In the genomic region with DNA sequence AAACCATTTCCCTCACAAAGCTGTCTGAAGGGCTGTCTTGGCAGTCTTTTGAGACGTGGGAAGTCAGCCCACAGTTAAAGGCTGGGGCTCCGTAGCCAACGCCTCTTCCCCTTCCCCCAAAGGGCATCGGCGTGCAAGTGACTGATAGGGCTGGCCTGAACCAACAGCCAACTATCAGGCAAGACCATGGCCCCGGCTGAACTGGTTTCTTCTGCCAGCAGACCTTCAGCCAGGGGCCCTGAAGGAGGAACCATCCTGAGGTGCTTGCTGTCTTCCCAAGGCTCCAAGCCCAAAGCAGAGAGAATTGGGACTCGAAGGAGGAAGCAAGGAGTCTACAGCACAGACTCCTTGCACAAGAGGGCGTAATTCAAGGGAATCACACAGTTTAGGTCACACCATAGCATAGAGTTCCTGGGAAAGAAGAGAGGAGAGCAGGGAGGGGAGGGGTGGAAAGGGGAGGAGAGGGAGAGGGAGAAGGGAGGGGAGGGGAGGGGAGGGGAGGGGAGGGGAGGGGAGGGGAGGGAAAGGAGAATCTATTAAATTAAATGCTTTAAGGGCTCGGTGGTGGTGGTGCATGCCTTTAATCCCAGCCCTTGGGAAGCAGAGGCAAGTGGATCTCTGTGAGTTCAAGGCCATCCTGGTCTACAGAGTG, we compare ENCODE assay signal across 9 mouse cellular contexts. TPM values are rescaled to one million over a fixed set of nuclear protein-coding genes. Genes with fewer than 3 reads are reported as not detected.
DNase-seq lines count a peak whose midpoint lies in the region; ATAC-seq and TF ChIP-seq lines count a peak whose summit lies in the region.
"Had no signal": no experiment of that assay in that cellular context is flagged by ENCODE, and none has a peak within 500 bp of the region (broad histone marks: within the 10 kb centered on the region; RNA-seq: fewer than 3 reads in every experiment).

No protein-coding gene starts in this region.

- TF ChIP-seq CTCF in kidney, adult 2 months (conservative IDR thresholded peaks at IDR 0.05; ENCODE audit: insufficient read depth, insufficient read length, low read depth, low read length) = no peak
- no peak for TF ChIP-seq CTCF in bone marrow macrophage, adult 2 months (IDR thresholded peaks at IDR 0.05; ENCODE audit: low read depth, low read length)

- no peak overlapping the region for H3K4me2 ChIP-seq in kidney, embryonic 14.5 days (replicated peaks; ENCODE audit: low read depth, low read length)
- peak overlapping the region; percentile 48 for H3K4me2 ChIP-seq in stomach, embryonic 15.5 days

- H3K36me3 ChIP-seq in kidney, adult 2 months (ENCODE audit: control insufficient read depth, insufficient read depth, low read length) = no peaks in the 10 kb centered on the region
- H3K36me3 ChIP-seq in kidney, embryonic 14.5 days (ENCODE audit: control insufficient read depth, insufficient read depth, low read length) = no peaks in the 10 kb centered on the region
- no peaks in the 10 kb centered on the region for H3K36me3 ChIP-seq in macrophage (ENCODE audit: inconsistent target)
- no peaks in the 10 kb centered on the region for H3K36me3 ChIP-seq in stomach, embryonic 15.5 days
- H3K36me3 ChIP-seq: neural tube, embryonic 12.5 days had no signal

- peak; percentile 25 for DNase-seq in kidney, adult 2 months
- DNase-seq in gastrocnemius, postnatal 25 days = peak; percentile 62
- DNase-seq in left cerebral cortex, adult 18-20 months (ENCODE audit: low spot score in 2 of 2) = no peak

- no peak overlapping the region for H3K4me3 ChIP-seq in kidney, adult 2 months (ENCODE audit: insufficient read depth, low read depth, low read length)
- H3K4me3 ChIP-seq in kidney, embryonic 14.5 days (ENCODE audit: low read length) = no peak overlapping the region
- H3K4me3 ChIP-seq in bone marrow macrophage, adult 2 months (ENCODE audit: insufficient read depth, low read length) = peak overlapping the region; percentile 50
- peak overlapping the region; percentile 24; the same call in 1 of the 2 replicates for H3K4me3 ChIP-seq in macrophage (ENCODE audit: inconsistent target)
- no peak overlapping the region for H3K4me3 ChIP-seq in stomach, embryonic 15.5 days (replicated peaks)
- H3K4me3 ChIP-seq: neural tube, embryonic 12.5 days had no signal

- H3K9me3 ChIP-seq in kidney, embryonic 14.5 days (ENCODE audit: control insufficient read depth, low read length) = no peaks in the 10 kb centered on the region
- no peaks in the 10 kb centered on the region for H3K9me3 ChIP-seq in stomach, embryonic 15.5 days
- H3K9me3 ChIP-seq: neural tube, embryonic 12.5 days had no signal

- ATAC-seq in kidney, embryonic 14.5 days (ENCODE audit: low FRiP score, low TSS enrichment) = no peak
- peak; percentile 35 for ATAC-seq in inflammation-experienced regulatory T-cells, adult 6 months
- peak; percentile 85 for ATAC-seq in stomach, embryonic 15.5 days (ENCODE audit: insufficient read depth, low FRiP score, low read depth)

- 50% methylated on average over 9 of the region's 9 CpGs for WGBS in kidney, adult 2 months
- 62% methylated on average over 9 of the region's 9 CpGs for WGBS in kidney, embryonic 14.5 days
- WGBS in macrophage (ENCODE audit: missing documents) = 8% methylated on average over 9 of the region's 9 CpGs
- 60% methylated on average over 9 of the region's 9 CpGs for WGBS in stomach, embryonic 15.5 days

- H3K79me2 ChIP-seq in macrophage (ENCODE audit: inconsistent target) = no peaks in the 10 kb centered on the region

- H3K9ac ChIP-seq in kidney, embryonic 14.5 days (ENCODE audit: low read depth, low read length) = no peak overlapping the region
- no peak overlapping the region for H3K9ac ChIP-seq in stomach, embryonic 15.5 days
- H3K9ac ChIP-seq: neural tube, embryonic 12.5 days had no signal

- H3K4me1 ChIP-seq in kidney, adult 2 months (ENCODE audit: control insufficient read depth, insufficient read depth, low read length) = peaks cover 3% of the 10 kb centered on the region; the same call in 1 of the 2 replicates
- no peaks in the 10 kb centered on the region for H3K4me1 ChIP-seq in kidney, embryonic 14.5 days (ENCODE audit: control insufficient read depth, insufficient read depth, low read length)
- H3K4me1 ChIP-seq in bone marrow macrophage, adult 2 months (ENCODE audit: control insufficient read depth, insufficient read depth, low read length) = peaks cover 5% of the 10 kb centered on the region; the same call in 1 of the 2 replicates
- peaks cover 10% of the 10 kb centered on the region; the same call in 1 of the 2 replicates for H3K4me1 ChIP-seq in stomach, embryonic 15.5 days

- H3K27me3 ChIP-seq in kidney, adult 2 months (replicated peaks; ENCODE audit: control insufficient read depth, insufficient read depth, low read length) = no peaks in the 10 kb centered on the region
- no peaks in the 10 kb centered on the region for H3K27me3 ChIP-seq in kidney, embryonic 14.5 days (ENCODE audit: control insufficient read depth, insufficient read depth, low read length)
- H3K27me3 ChIP-seq in stomach, embryonic 15.5 days (replicated peaks) = no peaks in the 10 kb centered on the region
- H3K27me3 ChIP-seq: neural tube, embryonic 12.5 days had no signal

- H3K27ac ChIP-seq in kidney, adult 2 months (ENCODE audit: insufficient read depth, low read depth, low read length) = no peak overlapping the region
- H3K27ac ChIP-seq in kidney, embryonic 14.5 days (ENCODE audit: low read depth, low read length) = no peak overlapping the region
- peak overlapping the region; percentile 58 for H3K27ac ChIP-seq in bone marrow macrophage, adult 2 months (ENCODE audit: insufficient read depth, low read depth, low read length)
- H3K27ac ChIP-seq in macrophage = peak overlapping the region; percentile 57
- peak overlapping the region; percentile 48 for H3K27ac ChIP-seq in stomach, embryonic 15.5 days
- H3K27ac ChIP-seq: neural tube, embryonic 12.5 days had no signal

- no peak for TF ChIP-seq POLR2A in kidney, adult 2 months (IDR thresholded peaks at IDR 0.05; ENCODE audit: low read depth, low read length)
- no peak for TF ChIP-seq POLR2A in bone marrow macrophage, adult 2 months (IDR thresholded peaks at IDR 0.05; ENCODE audit: borderline replicate concordance, low read depth, low read length)

RNA-seq across cellular contexts. Expression of a gene that starts 16.8 kb away (rescaled TPM):
- 155 and 160 TPM in 2 replicates for polyA plus RNA-seq in kidney, adult 2 months (2012; rRNA removed)
- 51.1 and 97.7 TPM in 2 replicates for polyA plus RNA-seq in kidney, embryonic 14.5 days (2014; fragmentation: Nextera tagmentation; extraction: Ambion mirVana)
- polyA plus RNA-seq in bone marrow macrophage, adult 2 months (2012; ENCODE audit: insufficient read depth, insufficient read length, missing spikeins) = 36.6 and 42.8 TPM in 2 replicates
- total RNA-seq in gastrocnemius, postnatal 25 days (2021) = 10 to 100 TPM; 53.8 to 55.3 TPM
- 10 to 100 TPM; 13.7 to 24.2 (median 17.2) TPM for polyA plus RNA-seq in inflammation-experienced regulatory T-cells, adult 6 months (2017; shearing (Covaris generic))
- 10 to 100 TPM in 12 of 26 experiments, 1 to 10 TPM in 13, under 1 TPM in 1; 0.87 to 21.2 (median 9.4) TPM for total RNA-seq in macrophage (2018; cell fraction: chromatin; rRNA removed)
- total RNA-seq in macrophage (2018; cell fraction: cytosol; rRNA removed) = 10 to 100 TPM; 24.5 to 50.9 (median 33.1) TPM
- 10 to 100 TPM in 18 of 26 experiments, 1 to 10 TPM in 8; 6.2 to 27.5 (median 12.2) TPM for total RNA-seq in macrophage (2018; cell fraction: nucleus; rRNA removed)
- polyA plus RNA-seq in macrophage (2018) = 36.0 to 43.1 TPM (median 41.6 TPM) in 3 replicates
- polyA plus RNA-seq in stomach, embryonic 15.5 days (2015; fragmentation: Nextera tagmentation; extraction: Ambion mirVana) = 107 and 115 TPM in 2 replicates
- total RNA-seq in left cerebral cortex, adult 18-20 months (2021) = 10 to 100 TPM; 53.7 to 54.9 TPM

RNA-seq across cellular contexts. Expression of a gene that starts 36.6 kb away (rescaled TPM):
- polyA plus RNA-seq in kidney, adult 2 months (2012; rRNA removed) = 16.9 and 17.6 TPM in 2 replicates
- polyA plus RNA-seq in kidney, embryonic 14.5 days (2014; fragmentation: Nextera tagmentation; extraction: Ambion mirVana) = 52.3 and 66.0 TPM in 2 replicates
- polyA plus RNA-seq in bone marrow macrophage, adult 2 months (2012; ENCODE audit: insufficient read depth, insufficient read length, missing spikeins) = 3.4 and 3.9 TPM in 2 replicates
- total RNA-seq in gastrocnemius, postnatal 25 days (2021) = 1 to 10 TPM; 6.3 to 8.9 TPM
- 10 to 100 TPM; 21.7 to 27.0 (median 22.1) TPM for polyA plus RNA-seq in inflammation-experienced regulatory T-cells, adult 6 months (2017; shearing (Covaris generic))
- total RNA-seq in macrophage (2018; cell fraction: chromatin; rRNA removed) = 10 to 100 TPM in 1 of 26 experiments, 1 to 10 TPM in 25; 2.9 to 11.7 (median 5.0) TPM
- total RNA-seq in macrophage (2018; cell fraction: cytosol; rRNA removed) = 10 to 100 TPM in 2 of 26 experiments, 1 to 10 TPM in 24; 4.2 to 11.2 (median 6.0) TPM
- 10 to 100 TPM in 2 of 26 experiments, 1 to 10 TPM in 24; 2.4 to 12.9 (median 4.3) TPM for total RNA-seq in macrophage (2018; cell fraction: nucleus; rRNA removed)
- polyA plus RNA-seq in macrophage (2018) = 5.0 to 11.9 TPM (median 5.2 TPM) in 3 replicates
- polyA plus RNA-seq in stomach, embryonic 15.5 days (2015; fragmentation: Nextera tagmentation; extraction: Ambion mirVana) = 57.0 and 57.7 TPM in 2 replicates
- 10 to 100 TPM; 16.4 to 19.0 TPM for total RNA-seq in left cerebral cortex, adult 18-20 months (2021)

Comparison
In these comparisons a context has a peak if more than half of its experiments do, and no peak if none do; other contexts are left out.
1. DNase-seq: peak in kidney, adult 2 months (single experiment) and gastrocnemius, postnatal 25 days (single experiment); none in left cerebral cortex, adult 18-20 months (0 of 2).
2. H3K27ac ChIP-seq: peak in bone marrow macrophage, adult 2 months (single experiment), macrophage (single experiment) and stomach, embryonic 15.5 days (single experiment); none in kidney, adult 2 months (single experiment) and kidney, embryonic 14.5 days (single experiment).
3. H3K4me3 ChIP-seq: peak in bone marrow macrophage, adult 2 months (single experiment) and macrophage (single experiment); none in kidney, adult 2 months (single experiment), kidney, embryonic 14.5 days (single experiment) and stomach, embryonic 15.5 days (single experiment).